In the genomic region with DNA sequence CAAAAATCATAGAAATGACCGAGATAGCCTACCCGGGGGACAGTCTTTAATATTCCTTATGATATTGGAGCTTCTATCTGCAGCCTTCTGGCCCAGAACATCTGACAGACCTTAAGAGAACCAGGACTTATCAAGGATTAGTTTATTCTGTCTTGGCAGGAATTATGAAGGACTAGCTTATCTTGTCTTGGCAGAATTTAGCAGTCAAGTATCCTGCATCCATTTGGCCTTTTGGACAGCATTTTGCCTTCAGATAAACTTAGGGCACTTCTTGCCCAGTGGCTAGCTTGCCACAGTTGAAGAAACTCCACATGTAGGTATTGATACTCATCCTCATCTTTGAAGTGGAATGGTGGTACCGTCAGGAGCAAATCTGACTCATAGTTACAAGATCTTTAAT, we compare ENCODE assay signal across 15 mouse cellular contexts. TPM values are rescaled to one million over a fixed set of nuclear protein-coding genes. Genes with fewer than 3 reads are reported as not detected.
"Had no signal": no experiment of that assay in that cellular context is flagged by ENCODE, and none has a peak within 500 bp of the region (broad histone marks: within the 10 kb centered on the region; RNA-seq: fewer than 3 reads in every experiment).

No protein-coding gene starts in this region.

- DNase-seq: gastrocnemius, adult 2 months; gastrocnemius, postnatal 10 days; gastrocnemius, postnatal 25 days; heart, adult 18-20 months; heart, postnatal 14 days; heart, postnatal 36 days; kidney, adult 11 months; kidney, adult 2 months; kidney, adult 9 months; kidney, postnatal 14 days; kidney, postnatal 36 days had no signal

- ATAC-seq: hindbrain, postnatal 0 days; intestine, embryonic 16.5 days; liver, embryonic 12.5 days had no signal

RNA-seq across cellular contexts. Expression of gene Slc9b1, which starts 4.0 kb away (rescaled TPM):
- total RNA-seq: gastrocnemius, adult 2 months; gastrocnemius, postnatal 10 days; gastrocnemius, postnatal 25 days; hindbrain, postnatal 0 days; layer of hippocampus, adult 2 months had no signal
